Mouse (Mus musculus) thymus, postnatal 14 days (tissue): ENCODE measurements around the gene Ces1a.

Experiments used
- DNase-seq: peaks from one replicate; pipeline ENCODE4 v3.0.0; 2021

Ces1a gene

DNA sequence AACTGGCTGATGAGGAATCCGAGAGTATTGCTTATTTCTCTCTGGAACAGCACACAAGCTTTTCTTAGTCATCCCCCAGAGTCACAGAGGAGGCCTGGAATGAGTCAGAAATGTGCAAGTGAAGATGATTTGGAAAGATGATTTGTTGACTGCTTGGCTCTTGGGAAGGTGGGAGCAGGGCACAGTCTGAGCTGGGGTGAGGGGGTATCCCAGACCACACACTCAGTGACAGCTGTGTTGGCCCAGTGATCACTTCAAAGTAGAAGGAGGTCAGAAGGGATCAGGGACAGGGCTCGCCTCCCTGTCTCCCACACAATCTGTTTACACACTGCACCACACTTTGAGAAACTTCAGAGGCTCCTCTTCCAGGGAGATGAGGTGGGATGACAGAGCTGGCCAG is 63.6 kb downstream of the Ces1a start:
- no peak for DNase-seq

GRCm38 (mm10) chr8:92982491-92982890 is 65.5 kb downstream of the Ces1a start:
- no peak for DNase-seq

DNA sequence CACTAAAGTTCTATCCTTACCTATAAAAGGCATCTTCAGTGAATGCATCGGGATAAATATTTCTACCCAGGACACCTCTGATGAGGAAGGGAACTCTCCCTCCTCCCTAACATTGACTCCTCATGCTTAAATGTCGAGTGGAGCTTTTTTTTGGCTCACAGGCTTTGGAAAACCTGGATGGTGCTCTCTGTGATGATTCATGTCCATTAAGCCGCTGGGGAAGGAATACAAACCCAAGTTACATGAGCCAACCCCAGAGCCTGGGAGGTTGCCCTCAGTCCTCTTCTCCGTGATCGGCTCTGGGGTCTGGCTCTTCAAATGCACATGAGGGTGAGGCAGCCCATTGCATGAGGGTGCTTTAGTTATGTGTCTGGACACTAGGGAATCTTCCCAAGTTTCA is 71.3 kb downstream of the Ces1a start:
- no peak for DNase-seq

DNA sequence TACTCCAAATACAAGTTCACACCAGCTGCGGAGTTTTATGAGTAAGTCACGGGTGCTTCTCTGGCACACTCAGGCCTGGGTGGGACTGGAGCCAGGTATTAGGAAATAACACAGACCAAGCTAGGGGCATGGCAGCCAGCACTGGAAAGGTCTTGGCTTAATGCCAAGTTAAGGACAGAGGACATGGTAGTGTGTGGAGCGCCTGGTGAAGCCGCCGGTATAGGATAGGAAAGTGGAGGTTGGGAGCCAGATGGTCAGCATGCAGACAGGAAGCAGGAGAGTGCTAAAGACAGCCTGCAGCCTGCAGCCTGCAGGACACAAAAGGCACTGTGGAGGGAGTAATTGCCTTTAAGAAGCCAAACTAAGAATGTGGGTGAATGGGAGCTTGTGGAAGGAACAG is 75.0 kb downstream of the Ces1a start:
- DNase-seq: no peak
